Mouse (Mus musculus) midbrain, embryonic 12.5 days (tissue): Measurements from ENCODE around the gene Scfd2. TPM values are rescaled to one million over a fixed set of nuclear protein-coding genes. Genes with fewer than 3 reads are reported as not detected.

ENCODE experiments used
- ATAC-seq: fragments of 200-750 bp; cut with Nextera tagmentation; 2 replicates; pipeline ENCODE4 v1.8.0; 2017; ENCODE audit warnings: low read depth, moderate TSS enrichment, moderate library complexity; ENCODE audit not compliant: low FRiP score
- H3K27ac ChIP-seq: fragments of 300-500 bp; sonication (generic); replicated peaks from 2 replicates; pipeline ENCODE4 v1.5.1; 2016; ENCODE audit warnings: mild to moderate bottlenecking
- H3K27me3 ChIP-seq: fragments of 300-500 bp; sonication (generic); 2 replicates; pipeline ENCODE4 v1.6.1; 2016; ENCODE audit warnings: mild to moderate bottlenecking
- H3K36me3 ChIP-seq: fragments of 300-500 bp; sonication (generic); 2 replicates; pipeline ENCODE4 v1.6.1; 2016
- H3K4me1 ChIP-seq: fragments of 300-500 bp; sonication (generic); 2 replicates; pipeline ENCODE4 v1.6.1; 2016
- H3K4me2 ChIP-seq: fragments of 300-500 bp; sonication (generic); replicated peaks from 2 replicates; pipeline ENCODE4 v1.6.1; 2016; ENCODE audit warnings: mild to moderate bottlenecking, moderate library complexity
- H3K4me3 ChIP-seq: fragments of 300-500 bp; sonication (generic); 2 replicates; pipeline ENCODE4 v1.5.1; 2016; ENCODE audit warnings: mild to moderate bottlenecking
- H3K9ac ChIP-seq: fragments of 300-500 bp; sonication (generic); replicated peaks from 2 replicates; pipeline ENCODE4 v1.6.1; 2016; ENCODE audit warnings: mild to moderate bottlenecking, moderate library complexity
- H3K9me3 ChIP-seq: fragments of 300-500 bp; sonication (generic); 2 replicates; pipeline ENCODE4 v1.6.1; 2016; ENCODE audit warnings: mild to moderate bottlenecking
- WGBS: fragments of 180-500 bp; shearing (Covaris S2); methylation state at CpG from one replicate; pipeline ENCODE4 v1.1.7; 2016; 5-methylcytosine and 5-hydroxymethylcytosine counted together
- polyA plus RNA-seq: library from polyadenylated mRNA; unstranded; fragments of >200 nt; fragmentation: Nextera tagmentation; extraction: Ambion mirVana; gene quantifications from 2 replicates; pipeline ENCODE4 v1.2.1, GENCODE M21; 2016

Gene Scfd2
- polyA plus RNA-seq, 1 experiment from 2014 or later: 17.7 TPM

- Histone ChIP-seq H3K36me3 (no peaks in the 10 kb centered on the region), H3K27ac (no peak overlapping the region), H3K4me2 (no peak overlapping the region), H3K4me1 (peaks cover 29% of the 10 kb centered on the region), H3K9ac (no peak overlapping the region), H3K9me3 (no peaks in the 10 kb centered on the region), H3K4me3 (no peak overlapping the region), H3K27me3 (peaks cover 68% of the 10 kb centered on the region)
- no peak for ATAC-seq
- 72% methylated on average over 12 of the region's 12 CpGs for WGBS
Measured at GRCm38 (mm10) chr5:74172208-74172607, 359.4 kb downstream of the Scfd2 start.

GRCm38 (mm10) chr5:74171768-74172167 lies 359.8 kb downstream of the Scfd2 start:
- H3K36me3 ChIP-seq: no peaks in the 10 kb centered on the region
- H3K27me3 ChIP-seq: peaks cover 65% of the 10 kb centered on the region
- H3K9ac ChIP-seq: no peak overlapping the region
- H3K4me1 ChIP-seq: peaks cover 27% of the 10 kb centered on the region
- no peak overlapping the region for H3K4me2 ChIP-seq
- H3K27ac ChIP-seq: no peak overlapping the region
- no peaks in the 10 kb centered on the region for H3K9me3 ChIP-seq
- WGBS: 73% methylated on average over 9 of the region's 9 CpGs
- ATAC-seq: no peak
- no peak overlapping the region for H3K4me3 ChIP-seq

GRCm38 (mm10) chr5:74168085-74168484 lies 363.5 kb downstream of the Scfd2 start:
- H3K36me3 ChIP-seq: no peaks in the 10 kb centered on the region
- ATAC-seq: no peak
- H3K9ac ChIP-seq: no peak overlapping the region
- H3K4me3 ChIP-seq: no peak overlapping the region
- 92% methylated on average over 3 of the region's 3 CpGs for WGBS
- no peak overlapping the region for H3K4me2 ChIP-seq
- H3K9me3 ChIP-seq: no peaks in the 10 kb centered on the region
- H3K4me1 ChIP-seq: peaks cover 7% of the 10 kb centered on the region
- peaks cover 76% of the 10 kb centered on the region for H3K27me3 ChIP-seq
- H3K27ac ChIP-seq: no peak overlapping the region

- Histone ChIP-seq H3K27me3 (peaks cover 85% of the 10 kb centered on the region), H3K4me2 (no peak overlapping the region), H3K4me1 (peaks cover 6% of the 10 kb centered on the region), H3K9me3 (no peaks in the 10 kb centered on the region), H3K36me3 (no peaks in the 10 kb centered on the region), H3K27ac (no peak overlapping the region), H3K9ac (no peak overlapping the region), H3K4me3 (no peak overlapping the region)
- no peak for ATAC-seq
- WGBS: 100% methylated on average over 3 of the region's 3 CpGs
Measured at GRCm38 (mm10) chr5:74166642-74167041, 364.9 kb downstream of the Scfd2 start.

GRCm38 (mm10) chr5:74164547-74164946 lies 367.0 kb downstream of the Scfd2 start:
- 90% methylated on average over 7 of the region's 7 CpGs for WGBS
- no peaks in the 10 kb centered on the region for H3K36me3 ChIP-seq
- no peak for ATAC-seq
- H3K4me3 ChIP-seq: no peak overlapping the region
- peaks cover 69% of the 10 kb centered on the region for H3K27me3 ChIP-seq
- H3K4me2 ChIP-seq: no peak overlapping the region
- no peak overlapping the region for H3K9ac ChIP-seq
- H3K27ac ChIP-seq: no peak overlapping the region
- H3K9me3 ChIP-seq: no peaks in the 10 kb centered on the region
- peaks cover 9% of the 10 kb centered on the region for H3K4me1 ChIP-seq

GRCm38 (mm10) chr5:74163141-74163540 lies 368.4 kb downstream of the Scfd2 start:
- 91% methylated on average over 6 of the region's 6 CpGs for WGBS
- H3K27ac ChIP-seq: no peak overlapping the region
- peaks cover 55% of the 10 kb centered on the region for H3K27me3 ChIP-seq
- H3K36me3 ChIP-seq: no peaks in the 10 kb centered on the region
- H3K4me1 ChIP-seq: peaks cover 9% of the 10 kb centered on the region
- no peak overlapping the region for H3K4me3 ChIP-seq
- H3K9ac ChIP-seq: no peak overlapping the region
- no peak overlapping the region for H3K4me2 ChIP-seq
- no peaks in the 10 kb centered on the region for H3K9me3 ChIP-seq
- ATAC-seq: no peak

GRCm38 (mm10) chr5:74162013-74162412 lies 369.5 kb downstream of the Scfd2 start:
- Histone ChIP-seq H3K36me3 (no peaks in the 10 kb centered on the region), H3K4me1 (peaks cover 9% of the 10 kb centered on the region), H3K27me3 (peaks cover 52% of the 10 kb centered on the region), H3K4me3 (peak overlapping the region; percentile 25; the same call in 1 of the 2 replicates), H3K4me2 (peak overlapping the region; percentile 48), H3K9ac (peak overlapping the region; percentile 34; the same call in 1 of the 2 replicates), H3K27ac (0 out of 2 replicates have a peak overlapping the region, but pooled peaks have one; percentile 30), H3K9me3 (no peaks in the 10 kb centered on the region)
- 29% methylated on average over 3 of the region's 3 CpGs for WGBS
- ATAC-seq: peak; percentile 55

- peak overlapping the region; percentile 34 for H3K9ac ChIP-seq
- H3K9me3 ChIP-seq: no peaks in the 10 kb centered on the region
- peak overlapping the region; percentile 48 for H3K4me2 ChIP-seq
- WGBS: 26% methylated on average over 15 of the region's 15 CpGs
- H3K27me3 ChIP-seq: peaks cover 47% of the 10 kb centered on the region
- peaks cover 9% of the 10 kb centered on the region for H3K4me1 ChIP-seq
- H3K27ac ChIP-seq: 0 out of 2 replicates have a peak overlapping the region, but pooled peaks have one; percentile 30
- peak; percentile 85 for ATAC-seq
- no peaks in the 10 kb centered on the region for H3K36me3 ChIP-seq
- peak overlapping the region; percentile 25 for H3K4me3 ChIP-seq
Measured at GRCm38 (mm10) chr5:74161297-74161926, 370.1 kb downstream of the Scfd2 start.

- peaks cover 9% of the 10 kb centered on the region for H3K4me1 ChIP-seq
- H3K4me3 ChIP-seq: no peak overlapping the region
- H3K4me2 ChIP-seq: no peak overlapping the region
- H3K9me3 ChIP-seq: no peaks in the 10 kb centered on the region
- no peak overlapping the region for H3K9ac ChIP-seq
- no peak overlapping the region for H3K27ac ChIP-seq
- no peaks in the 10 kb centered on the region for H3K36me3 ChIP-seq
- whole genome bisulfite sequencing: 79% methylated on average over 4 of the region's 4 CpGs
- H3K27me3 ChIP-seq: peaks cover 36% of the 10 kb centered on the region
- no peak for ATAC-seq
Measured at GRCm38 (mm10) chr5:74160349-74160748, 371.2 kb downstream of the Scfd2 start.

- ATAC-seq: no peak
- no peak overlapping the region for H3K27ac ChIP-seq
- no peak overlapping the region for H3K9ac ChIP-seq
- 76% methylated on average over 7 of the region's 7 CpGs for WGBS
- H3K36me3 ChIP-seq: no peaks in the 10 kb centered on the region
- no peak overlapping the region for H3K4me2 ChIP-seq
- H3K4me3 ChIP-seq: no peak overlapping the region
- no peaks in the 10 kb centered on the region for H3K9me3 ChIP-seq
- H3K4me1 ChIP-seq: peaks cover 9% of the 10 kb centered on the region
- H3K27me3 ChIP-seq: peaks cover 33% of the 10 kb centered on the region
Measured at GRCm38 (mm10) chr5:74159906-74160305, 371.7 kb downstream of the Scfd2 start.

- no peak overlapping the region for H3K27ac ChIP-seq
- H3K4me2 ChIP-seq: no peak overlapping the region
- no peak for ATAC-seq
- H3K9me3 ChIP-seq: no peaks in the 10 kb centered on the region
- H3K36me3 ChIP-seq: no peaks in the 10 kb centered on the region
- peaks cover 9% of the 10 kb centered on the region for H3K4me1 ChIP-seq
- WGBS: 87% methylated on average over 6 of the region's 6 CpGs
- no peak overlapping the region for H3K9ac ChIP-seq
- H3K4me3 ChIP-seq: no peak overlapping the region
- H3K27me3 ChIP-seq: peaks cover 24% of the 10 kb centered on the region
Measured at GRCm38 (mm10) chr5:74158929-74159632, 372.5 kb downstream of the Scfd2 start.

- H3K9me3 ChIP-seq: no peaks in the 10 kb centered on the region
- H3K27me3 ChIP-seq: peaks cover 6% of the 10 kb centered on the region
- H3K4me3 ChIP-seq: no peak overlapping the region
- no peak overlapping the region for H3K27ac ChIP-seq
- no peak for ATAC-seq
- no peaks in the 10 kb centered on the region for H3K36me3 ChIP-seq
- no peak overlapping the region for H3K4me2 ChIP-seq
- WGBS: 67% methylated on average over 7 of the region's 7 CpGs
- no peak overlapping the region for H3K9ac ChIP-seq
- no peaks in the 10 kb centered on the region for H3K4me1 ChIP-seq
Measured at GRCm38 (mm10) chr5:74155860-74156351, 375.7 kb downstream of the Scfd2 start.
